Mouse (Mus musculus) spleen, adult 2 months (tissue): ENCODE measurements around the gene Ttc22.

ENCODE experiments used
- CTCF ChIP-seq: fragments of 200-500 bp; IDR thresholded peaks from 2 replicates; pipeline ENCODE4 v1.5.1; 2011; ENCODE audit warnings: mild to moderate bottlenecking, inconsistent platforms; ENCODE audit not compliant: insufficient read depth, insufficient read length, insufficient replicate concordance; ENCODE audit errors: extremely low read depth
- POLR2A ChIP-seq: fragments of 200-500 bp; IDR thresholded peaks from 2 replicates; pipeline ENCODE4 v1.6.1; 2011; ENCODE audit warnings: low read depth, low read length, inconsistent platforms

DNA sequence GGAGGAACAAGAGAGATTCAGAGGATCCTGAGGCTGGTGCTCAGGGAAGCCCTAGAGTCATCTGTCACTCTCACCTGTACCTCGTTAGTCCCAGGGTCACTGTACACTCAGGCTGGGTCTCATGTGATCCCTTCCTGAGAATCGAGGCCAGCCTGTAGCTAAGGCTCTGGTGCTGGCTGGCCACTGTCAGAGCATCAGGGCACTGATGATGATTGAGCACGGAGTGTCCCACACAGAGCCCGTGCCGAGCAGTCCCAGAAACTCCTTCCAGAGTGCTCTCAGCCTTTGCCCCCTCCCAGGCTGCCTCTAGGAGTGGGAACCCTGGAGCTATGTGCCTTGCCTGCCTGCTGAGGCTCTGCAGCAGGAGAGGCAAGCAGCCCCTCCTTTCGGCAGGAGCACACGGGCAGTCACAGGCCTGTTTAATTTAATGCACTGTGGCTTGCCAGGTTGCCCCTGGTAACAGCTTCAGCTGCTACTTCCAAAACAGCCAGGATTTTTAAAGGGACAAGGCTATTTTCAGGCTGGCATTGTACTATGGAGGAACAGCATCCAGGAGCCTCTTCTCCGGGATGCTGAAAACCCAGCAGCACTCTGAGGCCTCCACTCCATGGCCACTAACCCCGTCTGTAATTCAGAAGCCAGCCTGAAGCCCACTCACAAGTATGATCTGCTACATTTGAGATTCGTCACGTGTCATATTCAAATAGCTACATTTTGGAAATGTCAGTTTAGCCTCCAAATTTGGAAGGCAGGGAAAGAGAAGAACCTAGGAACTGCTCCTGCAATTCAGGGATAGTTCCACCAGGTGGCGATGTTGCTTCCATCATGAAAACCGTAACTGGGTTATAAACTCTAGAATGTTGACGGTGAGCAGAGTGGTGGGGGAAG, 8.3 kb downstream of the Ttc22 start:
- TF ChIP-seq CTCF: peak; percentile 54; the same call in 1 of the 2 replicates
- TF ChIP-seq POLR2A: no peak
